Comparison of ENCODE assay signal across 12 mouse cellular contexts in genomic region chr1:169950651-169951050, GRCm38 (mm10). TPM values are rescaled to one million over a fixed set of nuclear protein-coding genes. Genes with fewer than 3 reads are reported as not detected.
DNase-seq lines count a peak whose midpoint lies in the region; ATAC-seq and TF ChIP-seq lines count a peak whose summit lies in the region.
"Had no signal": no experiment of that assay in that cellular context is flagged by ENCODE, and none has a peak within 500 bp of the region (broad histone marks: within the 10 kb centered on the region; RNA-seq: fewer than 3 reads in every experiment).

No protein-coding gene starts in this region.

- WGBS in forebrain, postnatal 0 days: 95% methylated on average over 4 of the region's 4 CpGs
- 92% methylated on average over 4 of the region's 4 CpGs for WGBS in forebrain, embryonic 11.5 days
- WGBS in liver, adult 2 months: 95% methylated on average over 4 of the region's 4 CpGs
- WGBS in liver, embryonic 12.5 days (ENCODE audit: insufficient replicate concordance): 70% methylated on average over 4 of the region's 4 CpGs

- in situ Hi-C loops in ES-E14 (cut with MboI; ENCODE audit: low sequenced_read_pairs in 2 of 2, unreplicated experiment in 2 of 2): loop anchor here (10.0 to 25.0 kb wide), 2 partner anchors 184 to 187 kb away; no protein-coding TSS in a partner anchor

- no peaks in the 10 kb centered on the region for H3K9me3 ChIP-seq in forebrain, postnatal 0 days (ENCODE audit: low read length)
- no peaks in the 10 kb centered on the region for H3K9me3 ChIP-seq in forebrain, embryonic 11.5 days (ENCODE audit: control insufficient read depth, low read length)
- no peaks in the 10 kb centered on the region for H3K9me3 ChIP-seq in liver, embryonic 12.5 days (replicated peaks)
- no peaks in the 10 kb centered on the region for H3K9me3 ChIP-seq in ES-E14 (ENCODE audit: control insufficient read depth, insufficient read depth, low read depth, low read length)
- H3K9me3 ChIP-seq: megakaryocyte, embryonic 14.5 days; neural tube, embryonic 13.5 days had no signal

- peaks cover 28% of the 10 kb centered on the region for H3K36me3 ChIP-seq in forebrain, postnatal 0 days (ENCODE audit: insufficient read depth)
- H3K36me3 ChIP-seq in forebrain, embryonic 11.5 days (ENCODE audit: control insufficient read depth, insufficient read depth, low read length): peaks cover 3% of the 10 kb centered on the region; the same call in 1 of the 2 replicates
- H3K36me3 ChIP-seq in liver, adult 2 months (ENCODE audit: control insufficient read depth, insufficient read depth, low read length): peaks cover 42% of the 10 kb centered on the region
- H3K36me3 ChIP-seq in liver, embryonic 12.5 days: peaks cover 35% of the 10 kb centered on the region
- peaks cover 5% of the 10 kb centered on the region for H3K36me3 ChIP-seq in ES-E14 (ENCODE audit: control insufficient read depth, insufficient read depth, low read length, poor library complexity, severe bottlenecking)

- no peak for TF ChIP-seq POLR2A in liver, adult 2 months (IDR thresholded peaks at IDR 0.05; ENCODE audit: extremely low read depth, insufficient read depth, low read length)

- H3K4me1 ChIP-seq in forebrain, postnatal 0 days (ENCODE audit: insufficient read depth): no peaks in the 10 kb centered on the region
- H3K4me1 ChIP-seq in forebrain, embryonic 11.5 days (replicated peaks; ENCODE audit: control insufficient read depth, insufficient read depth, low read length): no peaks in the 10 kb centered on the region
- no peaks in the 10 kb centered on the region for H3K4me1 ChIP-seq in liver, adult 2 months (ENCODE audit: control insufficient read depth, insufficient read depth, low read length)
- no peaks in the 10 kb centered on the region for H3K4me1 ChIP-seq in liver, embryonic 12.5 days
- no peaks in the 10 kb centered on the region for H3K4me1 ChIP-seq in ES-E14 (ENCODE audit: control insufficient read depth in 2 of 2, insufficient read depth in 2 of 2, low read length in 2 of 2, poor library complexity in 1 of 2)
- H3K4me1 ChIP-seq: megakaryocyte, embryonic 14.5 days; neural tube, embryonic 13.5 days had no signal

- no peak for DNase-seq in forebrain, postnatal 0 days
- DNase-seq in forebrain, embryonic 11.5 days (ENCODE audit: low spot score): no peak
- DNase-seq in liver, adult 2 months (ENCODE audit: extremely low read depth, low read depth, low spot score): no peak
- peak; percentile 34 for DNase-seq in ES-E14 (ENCODE audit: low read depth, low spot score)
- DNase-seq in lung, postnatal 36 days: peak; percentile 19
- no peak for DNase-seq in embryo, embryonic 10.5 days (ENCODE audit: low spot score)
- DNase-seq in gastrocnemius, postnatal 10 days: no peak
- DNase-seq: embryo, embryonic 11 days had no signal

- TF ChIP-seq CTCF in forebrain, postnatal 0 days (IDR thresholded peaks at IDR 0.05; ENCODE audit: low read depth): peak; percentile 29; the same call in 1 of the 2 replicates
- peak; percentile 48; the same call in 1 of the 2 replicates for TF ChIP-seq CTCF in liver, adult 2 months (IDR thresholded peaks at IDR 0.05; ENCODE audit: low read depth, low read length)

- H3K4me2 ChIP-seq in forebrain, postnatal 0 days (ENCODE audit: low read depth): no peak overlapping the region
- no peak overlapping the region for H3K4me2 ChIP-seq in forebrain, embryonic 11.5 days (ENCODE audit: low read depth, low read length, severe bottlenecking)
- no peak overlapping the region for H3K4me2 ChIP-seq in liver, embryonic 12.5 days
- H3K4me2 ChIP-seq: neural tube, embryonic 13.5 days had no signal

- no peak overlapping the region for H3K27ac ChIP-seq in forebrain, postnatal 0 days (ENCODE audit: low read depth, low read length)
- H3K27ac ChIP-seq in forebrain, embryonic 11.5 days (ENCODE audit: low read depth, low read length): no peak overlapping the region
- H3K27ac ChIP-seq in liver, adult 2 months (replicated peaks; ENCODE audit: insufficient read depth, low read depth, low read length): no peak overlapping the region
- H3K27ac ChIP-seq in liver, embryonic 12.5 days: no peak overlapping the region
- no peak overlapping the region for H3K27ac ChIP-seq in ES-E14 (ENCODE audit: insufficient read depth, low read depth, low read length, poor library complexity, severe bottlenecking)
- H3K27ac ChIP-seq: neural tube, embryonic 13.5 days had no signal

- H3K27me3 ChIP-seq in forebrain, postnatal 0 days (ENCODE audit: insufficient read depth, low read length): no peaks in the 10 kb centered on the region
- no peaks in the 10 kb centered on the region for H3K27me3 ChIP-seq in forebrain, embryonic 11.5 days (ENCODE audit: control insufficient read depth, insufficient read depth, low read length)
- H3K27me3 ChIP-seq in liver, adult 2 months (ENCODE audit: control insufficient read depth, insufficient read depth, low read length): no peaks in the 10 kb centered on the region
- no peaks in the 10 kb centered on the region for H3K27me3 ChIP-seq in liver, embryonic 12.5 days (replicated peaks)
- H3K27me3 ChIP-seq: megakaryocyte, embryonic 14.5 days; neural tube, embryonic 13.5 days had no signal

- no peak overlapping the region for H3K9ac ChIP-seq in forebrain, postnatal 0 days
- no peak overlapping the region for H3K9ac ChIP-seq in forebrain, embryonic 11.5 days (ENCODE audit: low read length)
- H3K9ac ChIP-seq in liver, adult 2 months (ENCODE audit: low read depth, low read length): no peak overlapping the region
- no peak overlapping the region for H3K9ac ChIP-seq in liver, embryonic 12.5 days
- no peak overlapping the region for H3K9ac ChIP-seq in ES-E14 (ENCODE audit: insufficient read depth, low read depth, low read length, poor library complexity, severe bottlenecking)
- H3K9ac ChIP-seq: neural tube, embryonic 13.5 days had no signal

- ATAC-seq in forebrain, postnatal 0 days: no peak
- no peak for ATAC-seq in forebrain, embryonic 11.5 days (replicated peaks; ENCODE audit: low FRiP score)
- no peak for ATAC-seq in liver, embryonic 12.5 days

- no peak overlapping the region for H3K4me3 ChIP-seq in forebrain, postnatal 0 days (ENCODE audit: low read depth, low read length)
- no peak overlapping the region for H3K4me3 ChIP-seq in forebrain, embryonic 11.5 days (ENCODE audit: low read depth, low read length)
- H3K4me3 ChIP-seq in liver, adult 2 months (ENCODE audit: insufficient read depth, low read depth, low read length): no peak overlapping the region
- H3K4me3 ChIP-seq in liver, embryonic 12.5 days: no peak overlapping the region
- H3K4me3 ChIP-seq in ES-E14 (ENCODE audit: insufficient read depth in 1 of 2, low read depth in 1 of 2, low read length in 2 of 2, poor library complexity in 1 of 2, severe bottlenecking in 1 of 2): no peak overlapping the region
- H3K4me3 ChIP-seq: megakaryocyte, embryonic 14.5 days; neural tube, embryonic 13.5 days had no signal

- no peaks in the 10 kb centered on the region for H3K79me2 ChIP-seq in liver, adult 2 months (ENCODE audit: control insufficient read depth, insufficient read depth, low read length)

TF ChIP-seq in ES-E14, 5 proteins besides CTCF, POLR2A, EP300 and RAD21:
- TF ChIP-seq CHD2 (IDR thresholded peaks at IDR 0.05; ENCODE audit: low read depth, low read length): no peak
- no peak for TF ChIP-seq ZNF384 (IDR thresholded peaks at IDR 0.05; ENCODE audit: low read depth, low read length)
- peak; percentile 61; the same call in 1 of the 2 replicates for TF ChIP-seq ZC3H11A (IDR thresholded peaks at IDR 0.05; ENCODE audit: borderline replicate concordance, low read depth, low read length)
- no peak for TF ChIP-seq HCFC1 (IDR thresholded peaks at IDR 0.05; ENCODE audit: borderline replicate concordance, insufficient read depth, low read length)
- no peak for TF ChIP-seq MAFK (IDR thresholded peaks at IDR 0.05; ENCODE audit: insufficient read depth, low read depth, low read length)
TF ChIP-seq in ES-E14: peak in this region for 1.

RNA-seq across cellular contexts. Expression of gene Hsd17b7, which starts 18.4 kb away (rescaled TPM):
- total RNA-seq in forebrain, postnatal 0 days (2014; rRNA removed): 20.9 and 30.0 TPM in 2 replicates
- polyA plus RNA-seq in forebrain, postnatal 0 days (2015; fragmentation: Nextera tagmentation; extraction: Ambion mirVana): 19.2 and 29.0 TPM in 2 replicates
- polyA plus RNA-seq in forebrain, embryonic 11.5 days (2014; fragmentation: Nextera tagmentation; extraction: Ambion mirVana): 20.8 and 20.9 TPM in 2 replicates
- 34.8 and 41.3 TPM in 2 replicates for total RNA-seq in liver, adult 2 months (2014; rRNA removed)
- 22.1 and 24.7 TPM in 2 replicates for polyA plus RNA-seq in liver, adult 2 months (2012; rRNA removed)
- polyA plus RNA-seq in liver, embryonic 12.5 days (2016; fragmentation: Nextera tagmentation; extraction: Ambion mirVana): 14.2 and 14.4 TPM in 2 replicates
- 14.6 and 14.7 TPM in 2 replicates for total RNA-seq in ES-E14 (2012; rRNA removed)
- 1 to 10 TPM; 3.3 to 3.8 TPM for total RNA-seq in gastrocnemius, postnatal 10 days (2021)

RNA-seq across cellular contexts. Expression of gene Ccdc190, which starts 22.2 kb away (rescaled TPM):
- 6.8 and 8.3 TPM in 2 replicates for total RNA-seq in forebrain, postnatal 0 days (2014; rRNA removed)
- polyA plus RNA-seq in forebrain, postnatal 0 days (2015; fragmentation: Nextera tagmentation; extraction: Ambion mirVana): 0.97 and 1.5 TPM in 2 replicates
- polyA plus RNA-seq in forebrain, embryonic 11.5 days (2014; fragmentation: Nextera tagmentation; extraction: Ambion mirVana): 0.55 and 0.63 TPM in 2 replicates
- total RNA-seq in liver, adult 2 months (2014; rRNA removed): not detected in 2 replicates
- not detected in 2 replicates for polyA plus RNA-seq in liver, adult 2 months (2012; rRNA removed)
- polyA plus RNA-seq in liver, embryonic 12.5 days (2016; fragmentation: Nextera tagmentation; extraction: Ambion mirVana): not detected in 2 replicates
- total RNA-seq in ES-E14 (2012; rRNA removed): 0.40 and 0.63 TPM in 2 replicates
- not detected for total RNA-seq in gastrocnemius, postnatal 10 days (2021)
- total RNA-seq: hematopoietic stem cell, adult 5-6 weeks had no signal

Comparison
In these comparisons a context has a peak if more than half of its experiments do, and no peak if none do; other contexts are left out.
1. DNase-seq: peak in ES-E14 (single experiment) and lung, postnatal 36 days (single experiment); none in forebrain, postnatal 0 days (single experiment), forebrain, embryonic 11.5 days (single experiment), liver, adult 2 months (single experiment), embryo, embryonic 10.5 days (single experiment) and gastrocnemius, postnatal 10 days (single experiment).